Mouse (Mus musculus) T-helper 17 cell (primary cell): ENCODE data around the gene Olfr518.

Experiments used
- in situ Hi-C, 2 experiments: fragments of 300-600 bp; cut with MboI, MseI; formaldehyde crosslinking; loops; 1 replicate in 1 of 2; 2 replicates in 1 of 2; pipeline ENCODE4 v1.15.1; 2025; ENCODE audit warnings: high pct_unique_total_duplicates in 2 of 2

Olfr518 gene

GRCm38 (mm10) chr7:108884906-108885305, at the start of gene Olfr518:
Olfr518 (minus strand) TSS chr7:108885006.
- in situ Hi-C loops, result no loop called here

- in situ Hi-C loops, result loop anchor here in 1 of 2 experiments (25.0 kb wide), 1 partner anchor 1928 kb away; the partner anchor contains the start of gene Lyve1
Observed at GRCm38 (mm10) chr7:108933794-108934731, 49.3 kb upstream of the Olfr518 start, which contains the start of gene Eif3f. Eif3f (plus strand) TSS chr7:108934417.

GRCm38 (mm10) chr7:108929726-108930393, 45.1 kb upstream of the Olfr518 start, which contains the start of gene Nlrp10:
Nlrp10 (minus strand) TSS chr7:108930178.
- in situ Hi-C loops, result loop anchor here in 1 of 2 experiments (25.0 kb wide), 1 partner anchor 1932 kb away; the partner anchor contains the start of gene Lyve1

GRCm38 (mm10) chr7:108928280-108929188, 43.7 kb upstream of the Olfr518 start:
- in situ Hi-C loops, result loop anchor here in 1 of 2 experiments (25.0 kb wide), 1 partner anchor 1934 kb away; the partner anchor contains the start of gene Lyve1

GRCm38 (mm10) chr7:108927043-108927442, 42.2 kb upstream of the Olfr518 start:
- in situ Hi-C loops, result loop anchor here in 1 of 2 experiments (25.0 kb wide), 1 partner anchor 1935 kb away; the partner anchor contains the start of gene Lyve1

- in situ Hi-C loops, result no loop called here
Observed at GRCm38 (mm10) chr7:108903969-108904368, 19.2 kb upstream of the Olfr518 start.

- in situ Hi-C loops, result no loop called here
Observed at GRCm38 (mm10) chr7:108894320-108894719, 9.5 kb upstream of the Olfr518 start, which contains the start of gene Olfr519. Olfr519 (minus strand) TSS chr7:108894420.

- in situ Hi-C loops, result loop anchor here in 1 of 2 experiments (5.0 kb wide), 1 partner anchor 405 kb away; the partner anchor contains the start of gene Olfr498
Observed at GRCm38 (mm10) chr7:108872279-108872678, 12.5 kb downstream of the Olfr518 start, which contains the start of gene Olfr517. Olfr517 (minus strand) TSS chr7:108872379.

GRCm38 (mm10) chr7:108850429-108850828, 34.4 kb downstream of the Olfr518 start, which contains the start of gene Olfr516:
Olfr516 (minus strand) TSS chr7:108850529.
- in situ Hi-C loops, result no loop called here
